Mouse (Mus musculus) small intestine, adult 10 weeks (tissue): ENCODE measurements around the gene Cbx3. TPM values are rescaled to one million over a fixed set of nuclear protein-coding genes. Genes with fewer than 3 reads are reported as not detected.

Source experiments
- polyA plus RNA-seq: library from polyadenylated mRNA; stranded (reverse); fragments of 350-450 nt; fragmentation: Illumina TruSeq; extraction: RNeasy Lipid Tissue Mini Kit (QIAGEN cat#74804); gene quantifications from one replicate; pipeline ENCODE4 v1.2.3, GENCODE M21; 2014; ENCODE audit warnings: low replicate concordance

Cbx3 gene
- polyA plus RNA-seq: 211 TPM

DNA sequence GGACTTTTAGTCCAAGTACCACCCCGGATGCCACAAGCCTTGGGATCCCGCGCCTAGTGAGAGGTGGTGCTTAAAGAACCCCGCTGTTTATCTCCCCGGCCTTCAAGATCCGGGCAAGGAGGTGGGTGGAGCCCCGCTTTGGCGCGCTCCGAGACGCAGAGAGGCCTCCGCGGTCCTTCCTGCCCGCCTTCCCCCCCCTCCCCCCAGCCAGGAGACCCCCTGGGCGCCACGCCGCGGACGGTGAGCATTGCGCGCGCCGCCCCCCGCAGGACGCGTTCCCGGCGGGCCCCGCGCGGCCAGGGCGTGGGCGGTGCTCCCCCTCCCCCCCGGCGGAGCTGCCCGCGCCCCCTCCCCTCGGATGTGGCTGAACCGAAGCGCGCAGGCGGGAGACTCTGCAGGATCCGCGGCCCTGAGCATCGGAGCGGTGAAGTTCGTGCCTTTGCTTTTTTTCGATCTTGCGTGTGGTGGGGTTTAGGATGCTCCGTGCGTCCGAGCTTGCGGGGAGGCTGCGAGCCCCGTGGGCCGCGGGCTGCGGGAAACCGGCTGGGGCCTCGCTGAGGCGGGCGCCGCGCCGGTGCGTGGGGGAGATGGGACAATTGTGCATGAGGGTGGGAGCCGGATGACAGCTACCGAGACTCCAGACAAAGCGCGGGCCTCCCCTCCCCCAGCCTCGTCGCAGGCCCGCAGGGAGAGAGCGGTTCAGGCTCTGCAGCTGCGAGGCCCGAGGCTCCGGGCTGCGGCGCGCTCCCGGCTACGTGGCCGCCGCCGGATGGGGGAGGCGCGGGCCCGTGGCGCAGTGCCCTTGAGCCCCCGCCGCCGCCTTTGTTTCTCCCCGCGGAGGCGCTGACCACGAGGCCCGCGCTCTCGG, at the start of gene Cbx3:
Gene Cbx3, plus strand, starts transcription at position 50 of the 868 bp plus-strand sequence.

GRCm38 (mm10) chr6:51432535-51433397, 37.4 kb upstream of the Cbx3 start, which contains the start of gene Nfe2l3:
Nfe2l3 (plus strand) TSS chr6:51432670.

GRCm38 (mm10) chr6:51469715-51470310, 347 bp upstream of the Cbx3 start, which contains the start of gene Hnrnpa2b1:
Hnrnpa2b1 (minus strand) TSS chr6:51469894.

GRCm38 (mm10) chr6:51523807-51524320, 53.7 kb downstream of the Cbx3 start, which contains the start of gene Snx10:
Snx10 (plus strand) TSS chr6:51523901.

Other genes starting within 250 kb of the Cbx3 start
- gene Nfe2l3, start 37.7 kb upstream of the Cbx3 start, polyA plus RNA-seq: 0.63 TPM
- gene Hnrnpa2b1, start 466 bp upstream of the Cbx3 start, polyA plus RNA-seq: 2,911 TPM
- 26.7 TPM for gene Snx10, start 53.5 kb downstream of the Cbx3 start, polyA plus RNA-seq